Mouse (Mus musculus): ENCODE results near the gene Nhsl1. TPM values are rescaled to one million over a fixed set of nuclear protein-coding genes. Genes with fewer than 3 reads are reported as not detected.

The Nhsl1 gene
- polyA plus RNA-seq, 1 experiment = 11.9 TPM

DNA sequence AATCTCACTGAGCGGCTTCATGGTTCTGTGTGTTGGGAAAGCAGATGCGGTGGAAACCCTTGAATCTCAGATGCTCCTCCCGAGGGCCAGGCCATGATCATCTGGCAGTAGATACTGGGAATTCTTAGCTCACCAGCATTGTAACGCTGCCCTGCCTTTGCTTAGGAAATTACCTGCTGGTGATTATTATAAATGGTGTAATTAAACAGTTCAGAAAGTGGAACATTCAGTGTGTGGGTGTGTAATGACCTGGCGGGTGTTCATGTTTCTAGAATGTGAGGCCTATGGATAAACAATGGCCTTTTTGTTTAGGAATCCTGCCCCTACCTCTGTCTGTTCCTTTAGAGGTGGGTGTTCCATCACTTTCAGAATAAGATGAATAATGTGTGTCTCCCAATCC is 39.7 kb downstream of the Nhsl1 start:
- Histone ChIP-seq H3K27me3 (ENCODE audit: control insufficient read depth, insufficient read depth, low read length) (no peaks in the 10 kb centered on the region), H3K4me3 (ENCODE audit: control insufficient read depth, low read depth, low read length) (no peak overlapping the region), H3K27ac (ENCODE audit: control insufficient read depth, insufficient read depth, low read depth, low read length) (no peak overlapping the region), H3K4me1 (ENCODE audit: control insufficient read depth, insufficient read depth, low read length) (no peaks in the 10 kb centered on the region), H3K36me3 (ENCODE audit: control insufficient read depth, insufficient read depth, low read length) (no peaks in the 10 kb centered on the region)
- no peak for TF ChIP-seq POLR2A (IDR thresholded peaks at IDR 0.05; ENCODE audit: control insufficient read depth, low read depth, low read length)
- TF ChIP-seq CTCF (IDR thresholded peaks at IDR 0.05; ENCODE audit: control insufficient read depth, insufficient read depth, insufficient replicate concordance, low read depth, low read length) = no peak

DNA sequence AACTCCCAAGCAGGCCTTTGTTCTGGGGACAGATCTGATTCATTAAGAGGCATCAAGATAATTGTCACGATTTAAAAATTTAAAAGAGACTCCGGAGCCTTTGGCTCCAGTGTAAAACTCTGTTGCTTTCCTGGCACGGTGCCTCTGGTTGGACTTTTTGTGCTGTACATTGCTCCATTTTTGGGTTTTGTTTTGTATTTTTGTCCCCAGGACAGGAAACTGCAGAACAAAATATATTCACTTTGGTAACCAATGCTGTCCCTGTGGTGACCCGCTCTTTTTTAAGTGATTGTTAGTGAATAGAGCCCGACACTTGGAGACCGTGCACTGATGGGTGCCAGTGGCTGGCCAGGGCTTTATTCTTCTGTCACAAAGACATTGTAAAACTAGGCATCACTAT is 41.4 kb downstream of the Nhsl1 start:
- Histone ChIP-seq H3K4me3 (ENCODE audit: control insufficient read depth, low read depth, low read length) (no peak overlapping the region), H3K36me3 (ENCODE audit: control insufficient read depth, insufficient read depth, low read length) (no peaks in the 10 kb centered on the region), H3K27ac (ENCODE audit: control insufficient read depth, insufficient read depth, low read depth, low read length) (no peak overlapping the region), H3K4me1 (ENCODE audit: control insufficient read depth, insufficient read depth, low read length) (no peaks in the 10 kb centered on the region), H3K27me3 (ENCODE audit: control insufficient read depth, insufficient read depth, low read length) (no peaks in the 10 kb centered on the region)
- TF ChIP-seq CTCF (IDR thresholded peaks at IDR 0.05; ENCODE audit: control insufficient read depth, insufficient read depth, insufficient replicate concordance, low read depth, low read length) (no peak), POLR2A (IDR thresholded peaks at IDR 0.05; ENCODE audit: control insufficient read depth, low read depth, low read length) (no peak)

DNA sequence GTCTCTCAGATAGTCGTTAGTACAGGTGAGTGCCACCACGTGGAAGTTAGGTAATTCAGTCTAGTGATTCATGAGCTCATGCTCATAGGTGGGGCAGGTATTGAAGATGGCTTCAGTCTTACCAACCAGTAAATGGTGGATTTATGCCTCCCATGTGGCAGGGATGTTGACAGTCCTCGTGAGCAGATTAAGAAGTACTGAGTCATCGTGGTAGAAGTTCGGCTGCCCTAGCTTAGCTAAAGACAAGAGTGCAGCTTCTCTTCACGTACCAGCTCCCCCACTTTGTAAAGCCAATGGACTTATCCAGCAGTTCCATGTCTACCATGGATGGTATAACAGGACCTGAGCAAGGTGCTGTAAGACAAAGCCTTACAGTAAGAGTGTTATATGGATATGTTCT is 46.6 kb downstream of the Nhsl1 start:
- no peak for TF ChIP-seq POLR2A (IDR thresholded peaks at IDR 0.05; ENCODE audit: control insufficient read depth, low read depth, low read length)
- no peak for TF ChIP-seq CTCF (IDR thresholded peaks at IDR 0.05; ENCODE audit: control insufficient read depth, insufficient read depth, insufficient replicate concordance, low read depth, low read length)
- H3K4me1 ChIP-seq (ENCODE audit: control insufficient read depth, insufficient read depth, low read length) = no peaks in the 10 kb centered on the region; the same call in 1 of the 2 replicates
- H3K27ac ChIP-seq (ENCODE audit: control insufficient read depth, insufficient read depth, low read depth, low read length) = no peak overlapping the region
- H3K4me3 ChIP-seq (ENCODE audit: control insufficient read depth, low read depth, low read length) = no peak overlapping the region
- no peaks in the 10 kb centered on the region for H3K36me3 ChIP-seq (ENCODE audit: control insufficient read depth, insufficient read depth, low read length)
- H3K27me3 ChIP-seq (ENCODE audit: control insufficient read depth, insufficient read depth, low read length) = no peaks in the 10 kb centered on the region

DNA sequence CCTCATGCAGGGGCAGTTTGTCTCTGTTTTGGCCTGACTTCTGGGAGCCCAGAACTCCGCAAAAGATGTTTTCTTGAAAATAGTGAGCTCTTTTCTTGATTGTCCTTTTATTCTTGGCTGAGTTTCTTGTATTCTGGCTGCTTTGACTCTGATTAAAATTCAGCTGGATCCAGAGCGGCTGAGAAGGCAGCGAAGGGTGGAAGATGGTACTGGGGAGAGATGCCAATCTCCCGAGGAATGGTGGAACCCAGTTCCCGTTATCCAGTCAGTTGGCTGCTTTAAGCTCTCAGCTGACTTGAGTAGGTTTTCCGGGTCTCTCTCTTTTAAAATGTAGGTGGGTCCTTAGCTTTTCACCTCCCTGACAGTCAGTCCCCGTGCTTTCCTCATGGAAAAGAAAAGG is 47.9 kb downstream of the Nhsl1 start:
- H3K36me3 ChIP-seq (ENCODE audit: control insufficient read depth, insufficient read depth, low read length) = no peaks in the 10 kb centered on the region
- peaks cover 2% of the 10 kb centered on the region; the same call in 1 of the 2 replicates for H3K4me1 ChIP-seq (ENCODE audit: control insufficient read depth, insufficient read depth, low read length)
- H3K4me3 ChIP-seq (ENCODE audit: control insufficient read depth, low read depth, low read length) = no peak overlapping the region
- TF ChIP-seq POLR2A (IDR thresholded peaks at IDR 0.05; ENCODE audit: control insufficient read depth, low read depth, low read length) = no peak
- TF ChIP-seq CTCF (IDR thresholded peaks at IDR 0.05; ENCODE audit: control insufficient read depth, insufficient read depth, insufficient replicate concordance, low read depth, low read length) = no peak
- H3K27ac ChIP-seq (ENCODE audit: control insufficient read depth, insufficient read depth, low read depth, low read length) = no peak overlapping the region
- H3K27me3 ChIP-seq (ENCODE audit: control insufficient read depth, insufficient read depth, low read length) = no peaks in the 10 kb centered on the region

DNA sequence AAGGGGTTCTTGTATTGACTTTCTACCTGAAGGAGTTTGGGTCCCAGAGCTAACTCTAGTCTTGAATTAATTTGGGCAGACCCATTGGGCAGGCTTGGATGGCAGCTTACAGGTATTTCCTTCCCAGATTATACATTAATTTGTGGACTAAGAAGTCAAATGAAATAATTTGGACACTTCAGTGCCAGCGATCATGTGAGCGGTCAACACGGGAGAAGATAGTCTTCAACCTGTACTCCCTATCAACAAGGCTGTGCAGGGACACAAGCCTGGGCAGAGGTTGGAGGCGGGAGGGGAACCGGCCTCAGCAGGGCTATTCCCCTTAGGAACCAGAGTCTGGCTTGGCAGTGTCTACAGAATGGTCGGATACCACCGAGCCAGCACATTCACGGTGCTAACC is 49.3 kb downstream of the Nhsl1 start:
- no peak overlapping the region for H3K27ac ChIP-seq (ENCODE audit: control insufficient read depth, insufficient read depth, low read depth, low read length)
- peaks cover 9% of the 10 kb centered on the region for H3K4me1 ChIP-seq (ENCODE audit: control insufficient read depth, insufficient read depth, low read length)
- TF ChIP-seq CTCF (IDR thresholded peaks at IDR 0.05; ENCODE audit: control insufficient read depth, insufficient read depth, insufficient replicate concordance, low read depth, low read length) = no peak
- no peak for TF ChIP-seq POLR2A (IDR thresholded peaks at IDR 0.05; ENCODE audit: control insufficient read depth, low read depth, low read length)
- no peaks in the 10 kb centered on the region for H3K36me3 ChIP-seq (ENCODE audit: control insufficient read depth, insufficient read depth, low read length)
- no peak overlapping the region for H3K4me3 ChIP-seq (ENCODE audit: control insufficient read depth, low read depth, low read length)
- no peaks in the 10 kb centered on the region for H3K27me3 ChIP-seq (ENCODE audit: control insufficient read depth, insufficient read depth, low read length)

DNA sequence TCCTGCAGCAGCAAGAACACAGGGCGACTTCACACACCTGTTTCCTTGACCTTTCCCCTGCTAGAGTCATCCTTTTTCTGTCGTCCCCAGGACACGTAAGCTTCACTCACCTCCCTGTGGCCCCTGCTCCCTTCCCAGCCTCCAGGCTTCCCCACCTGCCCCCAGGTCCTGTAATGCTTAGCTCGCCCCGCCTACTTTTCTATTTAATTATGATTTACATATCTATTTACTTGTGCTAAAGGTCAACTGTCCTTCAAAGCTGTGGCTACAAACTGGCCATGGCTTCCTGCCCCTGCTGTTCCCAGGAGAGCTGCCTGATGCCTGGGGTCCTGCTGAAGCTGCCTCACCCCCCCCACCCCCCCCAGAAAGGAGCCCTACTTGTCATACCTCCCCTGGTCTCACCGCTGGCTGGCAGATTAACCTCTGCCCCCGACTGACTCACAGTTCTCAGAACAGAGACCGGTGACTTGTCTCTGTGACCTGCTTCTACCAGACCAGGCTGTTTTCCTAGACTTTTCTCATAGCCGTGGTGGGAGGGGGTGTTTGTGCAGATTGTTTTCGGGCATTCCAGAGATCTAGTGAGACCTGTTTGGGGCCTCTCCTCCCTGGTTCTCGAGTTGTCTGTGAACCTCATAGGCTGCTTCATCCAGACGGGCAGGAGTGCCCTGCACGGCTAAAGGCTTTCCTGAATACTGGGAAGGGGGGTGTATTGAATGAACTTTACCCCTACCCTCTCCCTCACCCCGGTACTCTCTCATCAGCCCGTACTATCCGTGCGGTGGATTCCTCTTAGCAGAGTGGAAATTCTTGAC is 51.9 kb downstream of the Nhsl1 start:
- Histone ChIP-seq H3K4me3 (ENCODE audit: control insufficient read depth, low read depth, low read length) (no peak overlapping the region), H3K4me1 (ENCODE audit: control insufficient read depth, insufficient read depth, low read length) (peaks cover 9% of the 10 kb centered on the region), H3K27me3 (ENCODE audit: control insufficient read depth, insufficient read depth, low read length) (no peaks in the 10 kb centered on the region), H3K27ac (ENCODE audit: control insufficient read depth, insufficient read depth, low read depth, low read length) (no peak overlapping the region), H3K36me3 (ENCODE audit: control insufficient read depth, insufficient read depth, low read length) (no peaks in the 10 kb centered on the region)
- no peak for TF ChIP-seq CTCF (IDR thresholded peaks at IDR 0.05; ENCODE audit: control insufficient read depth, insufficient read depth, insufficient replicate concordance, low read depth, low read length)
- no peak for TF ChIP-seq POLR2A (IDR thresholded peaks at IDR 0.05; ENCODE audit: control insufficient read depth, low read depth, low read length)

DNA sequence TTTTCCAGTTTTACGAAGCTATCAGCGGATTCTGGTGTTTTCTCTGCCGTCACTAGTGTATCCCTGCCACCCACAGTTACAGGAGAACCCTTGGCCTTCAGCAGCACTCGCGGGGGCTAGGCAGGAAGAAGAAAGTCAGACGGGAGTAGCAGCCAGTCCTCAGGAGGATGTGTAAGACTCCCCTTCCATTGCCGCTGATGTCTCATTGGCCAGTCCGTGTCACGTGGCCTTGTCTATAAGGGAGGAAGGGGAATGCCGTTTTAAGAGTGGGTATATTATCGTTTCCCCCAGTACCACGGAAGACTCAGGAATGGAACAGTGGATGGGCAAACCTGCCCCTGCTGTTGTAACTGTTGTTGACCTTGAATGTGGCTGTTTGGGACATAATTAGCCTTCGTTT is 53.1 kb downstream of the Nhsl1 start:
- H3K4me1 ChIP-seq (ENCODE audit: control insufficient read depth, insufficient read depth, low read length) = peaks cover 9% of the 10 kb centered on the region
- H3K27ac ChIP-seq (ENCODE audit: control insufficient read depth, insufficient read depth, low read depth, low read length) = peak overlapping the region; percentile 34
- no peaks in the 10 kb centered on the region for H3K27me3 ChIP-seq (ENCODE audit: control insufficient read depth, insufficient read depth, low read length)
- peak; percentile 28; the same call in 1 of the 2 replicates for TF ChIP-seq POLR2A (IDR thresholded peaks at IDR 0.05; ENCODE audit: control insufficient read depth, low read depth, low read length)
- no peak for TF ChIP-seq CTCF (IDR thresholded peaks at IDR 0.05; ENCODE audit: control insufficient read depth, insufficient read depth, insufficient replicate concordance, low read depth, low read length)
- H3K36me3 ChIP-seq (ENCODE audit: control insufficient read depth, insufficient read depth, low read length) = no peaks in the 10 kb centered on the region
- peak overlapping the region; percentile 79 for H3K4me3 ChIP-seq (ENCODE audit: control insufficient read depth, low read depth, low read length)

Data from testis, adult 2 months (tissue).